Mouse (Mus musculus) cerebral cortex, adult 2 months (tissue): Measurements from ENCODE around the gene Ncoa5.

ENCODE experiments used
- WGBS: fragments of 180-500 bp; shearing (Covaris S2); methylation state at CpG from one replicate; pipeline ENCODE4 v1.1.7; 2018; 5-methylcytosine and 5-hydroxymethylcytosine counted together

The Ncoa5 gene

DNA sequence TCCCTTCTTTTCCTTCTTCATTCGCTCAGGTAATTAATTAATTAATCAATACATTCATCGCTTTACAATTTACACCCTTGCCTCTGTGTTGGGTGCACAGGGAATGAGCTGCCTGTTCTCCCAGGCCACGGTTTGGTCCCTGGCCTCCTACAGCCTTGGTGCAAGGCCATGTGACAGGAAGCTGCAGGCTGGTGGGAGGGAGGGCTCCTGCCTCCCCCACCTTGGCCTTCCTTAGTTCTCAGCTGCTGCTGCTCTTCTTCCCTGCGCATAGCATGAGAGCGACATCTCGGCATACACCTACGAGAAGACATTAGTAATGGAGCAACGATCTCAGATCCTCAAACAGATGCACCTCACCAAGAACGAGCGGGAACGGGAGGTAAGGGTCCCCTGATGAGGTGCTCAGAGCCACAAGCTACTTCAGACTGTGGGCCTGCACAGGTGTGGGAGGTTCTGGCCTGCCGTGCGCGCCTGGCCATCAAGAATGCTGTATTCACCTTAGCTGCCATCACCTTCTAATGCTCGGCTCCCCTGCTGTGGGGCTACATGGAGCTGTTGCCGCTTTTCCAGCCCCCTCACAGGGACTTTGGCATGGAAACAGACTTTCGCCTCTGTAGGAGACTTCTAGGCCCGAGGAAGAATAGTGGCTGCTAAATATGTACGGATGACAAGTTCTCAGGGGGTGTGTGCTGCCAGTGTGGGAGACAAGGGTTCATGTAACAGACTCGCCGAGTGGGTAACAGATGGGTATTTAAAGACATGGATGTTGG lies 39.8 kb downstream of the Ncoa5 start:
- WGBS: 33% methylated on average over 21 of the region's 21 CpGs

DNA sequence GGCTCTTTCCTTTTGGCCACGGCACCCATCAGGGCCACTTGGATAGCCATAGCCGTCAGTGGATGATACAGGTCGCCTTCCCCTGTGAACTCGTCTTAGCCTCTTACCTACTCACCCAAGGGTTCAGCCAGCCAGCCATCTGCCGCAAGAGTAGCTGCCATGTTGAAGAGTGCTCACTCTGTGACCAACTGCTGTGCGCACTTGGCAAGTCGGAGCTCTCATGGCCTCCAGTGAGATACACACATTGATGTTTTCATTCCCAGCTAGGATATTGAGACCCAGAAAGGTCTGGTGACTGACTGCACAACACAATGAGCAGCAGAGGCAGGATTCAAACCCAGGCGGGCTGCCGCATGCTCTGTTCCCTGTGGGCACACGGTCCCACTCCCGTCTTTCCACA lies 40.5 kb downstream of the Ncoa5 start:
- WGBS: 71% methylated on average over 11 of the region's 11 CpGs

DNA sequence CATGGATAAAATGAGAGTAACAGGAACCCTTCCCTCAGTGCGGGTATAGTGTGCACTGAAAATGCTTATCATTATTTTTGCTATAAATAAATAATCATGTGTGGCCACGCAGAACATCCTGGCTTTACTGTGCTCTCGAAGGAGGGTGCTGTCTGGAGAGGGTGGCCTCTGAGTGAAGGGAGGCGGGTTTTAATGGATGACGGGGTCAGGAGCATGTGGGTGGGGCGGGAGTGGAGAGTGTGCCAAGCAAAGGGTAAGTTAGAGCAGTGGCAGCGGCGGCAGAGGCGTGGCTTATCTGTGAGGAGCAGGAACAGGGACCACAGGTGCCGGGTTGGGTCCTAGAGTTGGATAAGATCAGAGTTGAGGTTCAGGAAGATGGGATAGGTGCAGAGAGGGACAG lies 42.9 kb downstream of the Ncoa5 start:
- WGBS: 43% methylated on average over 10 of the region's 10 CpGs

DNA sequence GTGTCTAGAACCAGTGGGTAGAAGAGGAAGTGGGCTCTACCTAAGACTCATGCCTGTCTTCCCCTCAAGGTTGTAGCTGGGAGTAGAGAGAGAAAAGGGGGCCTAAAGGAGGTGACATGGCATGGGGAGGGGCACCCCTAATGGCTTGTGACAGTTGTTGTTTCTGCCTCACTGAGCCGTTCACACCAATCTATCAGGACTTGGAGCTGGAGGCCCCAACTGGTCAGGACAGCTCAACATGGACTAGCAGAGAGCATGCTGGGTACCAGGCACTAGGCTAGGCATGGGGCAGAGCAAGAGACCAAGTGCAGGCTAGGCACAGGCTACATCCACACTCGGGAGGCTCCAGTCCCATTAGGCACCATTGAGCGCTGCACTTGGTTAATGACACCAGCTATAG lies 43.6 kb downstream of the Ncoa5 start:
- 79% methylated on average over 3 of the region's 3 CpGs for WGBS

DNA sequence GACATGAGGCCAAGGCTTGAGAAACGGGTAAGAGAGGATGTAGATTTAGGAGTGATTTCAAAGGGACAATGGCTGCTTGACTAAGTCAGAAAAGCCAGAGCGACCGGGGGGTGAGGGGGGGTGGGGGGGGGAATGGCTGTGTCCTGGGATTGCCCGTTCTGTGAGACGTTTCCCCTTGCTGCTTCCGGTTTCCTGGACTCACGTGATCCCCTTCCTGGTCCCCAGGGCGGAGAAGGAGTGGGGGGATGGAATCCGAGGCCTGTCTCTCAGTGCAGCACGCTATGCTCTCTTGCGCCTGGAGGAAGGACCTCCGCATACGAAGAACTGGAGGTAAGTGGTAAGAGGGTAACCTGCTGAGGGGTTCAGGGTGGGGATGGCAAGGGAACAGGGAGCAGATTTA lies 45.9 kb downstream of the Ncoa5 start:
- WGBS: 58% methylated on average over 13 of the region's 13 CpGs

DNA sequence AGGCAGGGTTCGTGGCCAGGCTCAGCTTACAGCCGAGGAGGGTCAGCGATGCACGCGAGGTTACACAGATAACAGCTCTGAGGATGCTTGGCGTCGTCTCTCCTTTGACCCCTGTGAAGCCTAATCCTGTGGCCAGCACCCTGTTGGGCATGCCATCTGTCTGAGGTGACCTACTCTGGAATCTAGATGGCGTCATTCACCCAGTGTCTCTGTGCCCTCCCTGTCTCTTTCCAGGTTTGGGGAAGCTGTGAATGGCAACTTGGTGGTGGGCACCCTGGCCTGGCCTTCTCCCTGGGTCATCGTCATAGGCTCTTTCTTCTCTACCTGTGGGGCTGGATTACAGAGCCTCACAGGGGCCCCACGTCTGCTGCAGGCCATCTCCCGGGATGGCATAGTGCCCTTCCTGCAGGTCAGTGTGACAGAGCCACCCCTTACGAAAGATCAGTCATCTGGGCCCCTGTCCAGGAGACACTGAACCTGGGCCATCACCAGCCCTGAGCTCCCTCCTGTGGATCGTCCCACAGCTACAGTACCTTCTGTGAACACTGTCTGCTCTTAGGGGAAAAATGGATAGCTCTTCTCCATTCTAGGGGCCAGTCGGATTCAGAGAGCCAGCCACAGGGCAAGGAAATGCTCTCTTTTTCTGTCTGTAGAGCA lies 48.2 kb downstream of the Ncoa5 start:
- 78% methylated on average over 14 of the region's 14 CpGs for WGBS

DNA sequence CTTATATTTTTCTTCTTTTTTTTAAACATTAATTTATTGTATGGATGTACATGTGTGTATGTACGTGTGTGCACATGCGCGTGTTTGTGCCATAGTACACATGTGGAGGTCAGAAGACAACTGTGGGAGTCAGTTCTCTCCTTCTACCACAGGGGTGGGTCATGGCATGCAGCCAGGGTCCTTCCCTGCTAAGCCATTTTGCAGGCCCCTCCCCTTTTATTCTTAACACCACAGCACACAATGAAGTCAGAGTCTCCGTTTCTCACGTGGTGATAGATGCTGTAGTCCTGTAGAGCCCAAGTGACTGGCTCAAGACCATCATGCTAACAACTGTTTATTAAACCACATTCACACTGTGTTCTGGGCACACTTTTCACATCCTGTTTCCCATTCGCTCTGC lies 48.7 kb downstream of the Ncoa5 start:
- 74% methylated on average over 6 of the region's 6 CpGs for WGBS

DNA sequence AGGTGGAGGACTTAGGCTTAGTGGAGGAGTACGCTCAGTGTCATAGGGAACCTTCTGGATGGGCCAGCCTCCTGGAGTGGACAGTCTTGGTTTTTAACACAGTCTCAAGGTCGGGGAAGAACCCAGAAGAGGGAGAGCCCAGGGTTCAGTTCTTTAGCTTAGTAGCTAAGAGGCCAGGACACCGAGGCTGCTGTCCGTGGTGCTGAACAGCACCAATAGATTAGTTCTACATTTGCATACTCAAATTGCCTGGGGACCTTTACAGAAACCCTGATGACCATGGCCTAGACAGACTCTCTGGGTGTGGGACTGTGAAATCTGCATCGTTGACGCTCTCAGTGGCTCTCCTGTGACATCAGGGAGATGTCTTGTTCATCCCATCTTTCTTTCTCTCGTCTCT lies 54.9 kb downstream of the Ncoa5 start:
- 26% methylated on average over 7 of the region's 7 CpGs for WGBS

DNA sequence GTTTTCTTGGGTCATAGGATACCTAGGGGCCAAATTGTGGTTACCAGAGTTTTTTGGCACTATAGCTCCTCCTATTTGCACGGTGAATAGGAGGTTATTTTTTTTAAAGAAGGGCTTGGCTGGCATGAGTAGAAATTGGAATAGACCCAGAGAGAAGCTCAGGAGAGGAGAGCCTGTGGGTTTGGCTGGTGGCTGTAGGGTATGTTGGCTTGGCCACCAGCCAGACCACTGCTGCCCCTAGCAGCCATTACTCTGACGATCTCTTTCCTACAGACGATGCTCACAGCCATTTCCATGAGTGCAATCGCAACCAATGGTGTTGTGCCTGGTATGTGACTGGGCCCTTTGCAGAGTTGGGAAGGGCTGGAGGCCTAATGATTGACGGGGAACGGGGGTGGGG lies 59.1 kb downstream of the Ncoa5 start:
- WGBS: 56% methylated on average over 6 of the region's 6 CpGs

DNA sequence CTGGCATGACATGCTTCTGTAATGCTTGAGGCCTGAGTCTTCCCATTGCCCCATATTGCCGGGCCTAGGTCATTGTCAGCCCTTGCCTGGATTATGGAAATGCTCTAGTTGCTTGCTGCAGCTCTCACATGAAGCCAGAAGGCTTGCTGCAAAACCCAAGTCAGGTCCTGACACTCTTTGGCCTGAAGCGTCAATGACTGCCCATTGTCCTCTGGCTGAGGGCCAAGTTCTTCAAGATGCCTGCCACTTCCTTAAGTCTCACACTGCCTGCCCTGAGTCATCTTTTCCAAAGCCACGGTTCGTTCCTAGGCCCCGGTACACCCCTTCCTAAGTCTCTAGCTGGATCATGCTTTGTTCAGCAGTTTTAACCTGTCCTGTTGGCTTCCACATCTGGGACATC lies 62.0 kb downstream of the Ncoa5 start:
- 42% methylated on average over 5 of the region's 5 CpGs for WGBS

DNA sequence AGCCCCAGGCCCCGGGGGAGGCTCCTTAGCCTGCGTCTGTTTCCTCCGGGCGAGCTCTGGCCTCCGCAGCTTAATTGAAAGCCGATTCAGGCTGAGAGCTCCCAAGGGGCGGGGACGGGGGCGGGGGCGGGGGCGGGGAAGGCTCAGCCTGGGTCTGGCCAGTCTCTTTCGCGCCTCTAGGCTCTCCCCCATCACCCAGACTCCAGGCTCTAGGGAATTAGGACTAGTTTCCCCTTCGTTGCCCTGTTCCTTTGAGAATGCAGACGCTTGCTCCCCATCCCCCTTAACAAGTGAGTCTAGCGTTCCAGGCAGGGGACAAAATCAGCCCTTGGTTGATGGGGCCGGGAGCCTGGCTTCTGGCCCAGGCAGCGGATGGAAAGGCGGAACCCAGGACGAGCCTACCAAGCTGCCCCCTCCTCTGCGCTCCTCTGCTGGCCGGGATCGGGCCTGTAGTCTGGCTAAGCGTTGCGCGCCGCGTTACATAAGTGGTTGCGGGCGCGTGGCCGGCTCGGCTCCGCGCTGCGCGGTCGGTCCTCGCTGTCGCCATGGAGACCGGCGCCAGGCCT lies 64.0 kb downstream of the Ncoa5 start:
- WGBS: under 1% methylated on average over 42 of the region's 42 CpGs

DNA sequence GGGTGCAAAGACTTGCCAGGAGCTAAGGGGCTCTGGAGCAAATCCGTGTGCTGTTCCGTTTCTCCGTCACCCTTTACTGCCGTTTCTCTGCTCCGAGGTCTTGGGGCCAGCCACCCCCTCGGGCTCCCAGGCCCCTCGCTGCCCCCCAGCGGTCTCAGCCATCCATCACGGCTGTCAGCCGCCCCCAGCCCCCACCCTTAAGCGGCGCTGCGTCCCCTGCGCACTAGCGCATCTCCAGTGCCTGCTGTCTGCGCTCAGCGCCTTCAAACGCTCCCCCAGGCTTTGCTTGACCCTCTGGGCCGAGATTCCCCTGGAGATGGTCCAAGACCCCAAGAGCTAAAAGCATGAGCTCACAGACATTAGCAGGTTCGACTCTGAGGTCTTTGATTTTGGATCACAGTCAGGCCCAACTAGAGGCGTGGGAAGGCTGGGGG lies 65.3 kb downstream of the Ncoa5 start:
- 3% methylated on average over 21 of the region's 21 CpGs for WGBS

DNA sequence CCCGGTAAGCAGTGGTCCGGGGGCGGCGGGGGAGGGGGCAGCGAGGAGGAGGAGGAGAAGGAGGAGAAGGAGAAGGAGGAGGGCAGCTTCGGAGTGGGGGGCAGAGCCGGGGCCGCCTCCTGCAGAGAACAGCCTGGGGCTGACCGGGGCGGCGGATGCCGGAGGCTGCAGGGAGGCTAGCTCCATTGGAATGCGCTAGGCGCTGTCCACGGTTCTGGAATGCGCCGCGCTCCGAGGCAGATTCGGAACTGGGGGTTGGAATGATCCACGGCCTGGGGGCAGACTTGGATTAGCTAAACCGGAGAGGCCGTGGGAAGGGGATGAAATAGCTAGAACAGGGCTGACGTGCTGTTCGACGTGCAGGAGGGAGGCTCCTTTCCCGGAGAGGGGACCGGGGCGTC lies 66.2 kb downstream of the Ncoa5 start:
- 1% methylated on average over 29 of the region's 29 CpGs for WGBS

DNA sequence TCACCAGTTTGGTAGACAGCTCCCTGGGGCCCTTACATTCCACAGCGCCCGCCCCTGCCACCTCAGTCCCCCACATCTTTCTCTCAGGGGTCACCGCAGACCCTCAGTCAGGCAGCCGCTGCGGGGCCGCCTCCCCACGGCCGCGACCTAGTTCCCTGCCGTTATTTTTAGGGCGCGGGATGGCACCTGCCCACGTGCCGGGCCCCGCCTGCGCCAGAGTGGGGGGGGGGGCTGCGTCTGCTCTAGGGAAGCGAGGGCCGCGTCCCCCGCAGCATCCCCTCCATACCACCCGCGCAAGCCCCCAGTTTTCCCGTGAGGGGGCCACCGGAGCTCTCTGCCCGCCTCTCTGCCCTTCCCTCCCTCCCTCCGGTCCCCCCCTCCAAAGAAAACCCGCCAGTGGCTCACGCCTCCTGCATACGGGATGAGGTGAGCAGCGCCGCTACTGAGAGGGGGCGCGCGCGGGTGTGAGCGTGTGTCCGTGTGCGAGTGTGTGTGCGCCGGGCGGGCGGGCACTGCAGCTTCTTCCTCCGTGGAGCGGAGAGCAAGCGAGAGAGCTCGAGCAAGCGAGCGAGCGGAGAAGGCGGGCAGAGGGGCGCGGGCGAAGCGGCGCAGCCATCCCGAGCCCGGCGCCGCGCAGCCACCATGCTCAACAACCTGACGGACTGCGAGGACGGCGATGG lies 66.8 kb downstream of the Ncoa5 start:
- 1% methylated on average over 65 of the region's 65 CpGs for WGBS

DNA sequence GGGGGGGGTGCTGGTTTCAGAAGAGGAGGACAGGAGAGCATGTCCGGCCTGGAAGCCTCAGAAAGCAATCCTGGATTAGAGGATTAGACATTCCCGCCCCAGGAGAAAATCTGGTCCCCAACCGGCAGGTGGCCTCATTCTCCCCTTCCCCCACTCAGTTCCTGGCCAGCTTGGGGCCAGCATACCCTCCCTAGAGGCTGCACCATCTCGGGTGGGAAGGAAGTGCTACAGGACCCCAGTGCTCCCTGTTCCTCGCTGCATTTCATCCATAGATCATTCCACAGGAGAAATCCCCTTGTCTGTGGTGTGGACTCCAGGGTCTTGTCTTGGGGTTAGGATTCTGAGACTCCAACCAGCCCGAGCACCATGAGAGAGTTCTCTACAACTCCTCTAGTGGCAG lies 67.5 kb downstream of the Ncoa5 start:
- WGBS: 8% methylated on average over 6 of the region's 6 CpGs

DNA sequence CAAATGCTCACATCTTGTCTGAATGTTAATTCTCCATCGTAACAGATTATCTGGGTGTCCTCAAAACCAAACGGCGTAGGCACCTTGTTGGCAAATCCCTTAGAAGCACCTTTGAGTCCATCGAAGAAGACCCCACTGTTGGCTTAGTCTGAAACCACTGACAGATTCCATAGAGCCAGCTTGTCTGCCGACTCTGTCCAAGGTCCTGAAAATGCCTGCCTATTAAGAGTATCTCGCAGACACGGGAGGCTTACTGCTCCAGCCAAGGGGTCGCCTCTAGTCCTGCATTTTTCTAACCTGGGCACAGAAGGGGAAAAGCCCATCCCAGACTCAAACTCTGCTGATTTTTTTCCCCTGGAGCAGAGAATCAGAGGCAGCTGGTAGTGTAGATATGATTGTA lies 68.3 kb downstream of the Ncoa5 start:
- WGBS: 50% methylated on average over 8 of the region's 8 CpGs

DNA sequence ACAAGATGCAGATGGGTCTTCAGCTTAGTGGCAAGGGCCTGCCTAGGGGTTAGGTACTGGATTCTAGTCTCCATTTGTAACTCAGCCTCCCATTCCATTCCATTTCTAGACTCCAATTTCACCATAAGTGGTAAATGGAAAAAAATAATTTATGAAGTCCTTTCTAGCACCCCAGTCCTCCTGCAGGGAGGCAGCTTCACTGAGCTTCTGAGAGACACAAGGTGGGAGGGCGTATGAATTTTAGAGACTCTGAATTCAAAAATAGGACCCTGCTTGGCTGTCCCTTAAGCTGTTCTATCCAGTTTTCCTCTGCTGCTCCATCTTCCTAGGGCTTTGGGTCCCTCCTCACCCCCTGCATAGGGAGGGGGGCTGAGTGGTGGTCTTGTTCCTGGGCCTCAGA lies 69.7 kb downstream of the Ncoa5 start:
- WGBS: 28% methylated on average over 1 of the region's 1 CpGs

DNA sequence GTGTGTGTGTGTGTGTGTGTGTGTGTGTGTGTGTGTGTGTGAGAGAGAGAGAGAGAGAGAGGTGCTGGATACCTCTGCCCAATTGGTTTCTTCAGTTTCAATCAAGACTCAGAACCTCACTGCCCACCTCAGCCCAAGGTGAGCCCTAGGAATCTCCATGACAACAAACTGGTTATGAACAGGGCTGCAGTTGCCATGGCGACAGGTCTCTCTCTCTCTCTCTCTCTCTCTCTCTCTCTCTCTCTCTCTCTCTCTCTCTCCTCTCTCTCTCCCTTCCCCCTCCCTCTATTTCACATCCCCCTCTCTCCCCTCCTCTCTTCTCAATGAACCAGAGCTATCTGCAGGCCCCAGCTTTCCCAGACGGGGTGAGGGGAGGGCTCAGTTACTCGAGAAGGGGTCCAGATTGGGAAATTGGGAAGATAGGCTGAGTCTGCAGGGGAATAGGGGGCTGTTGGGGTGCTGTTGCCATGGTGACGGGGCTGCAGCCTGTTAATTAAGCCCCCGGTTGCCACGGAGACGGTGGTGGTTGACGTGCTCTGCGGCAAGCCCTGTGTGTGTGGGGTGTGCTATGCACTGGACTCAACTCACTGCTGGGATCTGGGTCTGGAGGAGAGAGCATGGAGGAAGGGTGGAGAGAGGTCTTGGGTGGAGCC lies 70.3 kb downstream of the Ncoa5 start:
- 29% methylated on average over 9 of the region's 9 CpGs for WGBS

DNA sequence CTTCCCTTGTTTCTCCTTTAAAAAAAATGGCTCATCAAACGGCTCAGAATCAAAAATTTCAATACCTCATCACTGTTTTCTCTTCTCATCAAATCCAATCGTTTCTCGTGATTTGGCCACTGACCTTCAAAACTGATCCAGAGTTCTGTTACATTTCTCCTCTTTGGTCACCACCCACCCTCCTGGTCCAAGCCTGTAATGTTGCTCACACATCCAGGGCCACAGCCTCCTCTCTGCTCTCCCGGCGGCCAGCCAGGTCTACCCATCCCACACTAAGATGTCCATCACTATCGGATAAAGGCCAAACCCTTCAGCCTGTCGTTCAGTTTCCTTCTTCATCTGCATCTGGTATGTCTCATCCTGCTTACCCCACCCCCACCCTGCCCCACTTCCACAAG lies 72.5 kb downstream of the Ncoa5 start:
- 21% methylated on average over 7 of the region's 7 CpGs for WGBS

DNA sequence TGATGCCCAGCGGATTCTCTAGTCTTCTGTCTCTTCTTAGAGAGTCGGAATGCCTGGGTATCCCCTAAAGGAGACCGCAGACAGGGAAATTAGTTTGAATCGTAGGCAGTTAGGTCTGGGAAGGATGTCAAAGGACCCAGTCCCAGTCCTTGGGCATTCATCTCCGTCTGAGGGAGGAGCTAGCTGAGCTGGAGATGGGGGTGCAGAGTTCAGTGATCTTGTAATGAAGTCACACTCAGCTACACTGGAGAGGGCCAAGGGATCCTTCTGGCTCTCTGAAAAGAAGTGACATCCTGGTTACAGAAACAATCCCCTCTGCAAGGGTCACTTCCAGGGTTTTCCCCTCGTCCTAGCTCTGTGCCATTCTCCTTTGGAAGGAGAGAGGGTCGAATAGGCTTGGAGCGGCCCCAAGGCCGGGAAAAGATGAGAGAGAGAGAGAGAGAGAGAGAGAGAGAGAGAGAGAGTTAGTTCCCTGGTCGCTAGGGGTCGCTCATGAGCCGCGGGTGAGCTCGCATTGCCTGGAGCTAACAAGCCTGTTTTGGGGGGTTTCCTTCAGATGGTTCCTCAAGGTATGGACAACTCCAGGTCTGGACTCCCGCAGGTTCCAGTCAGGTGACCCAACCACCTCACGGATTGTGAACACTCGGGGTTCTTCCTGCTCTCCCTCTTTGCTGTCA lies 73.0 kb downstream of the Ncoa5 start:
- 4% methylated on average over 17 of the region's 17 CpGs for WGBS

DNA sequence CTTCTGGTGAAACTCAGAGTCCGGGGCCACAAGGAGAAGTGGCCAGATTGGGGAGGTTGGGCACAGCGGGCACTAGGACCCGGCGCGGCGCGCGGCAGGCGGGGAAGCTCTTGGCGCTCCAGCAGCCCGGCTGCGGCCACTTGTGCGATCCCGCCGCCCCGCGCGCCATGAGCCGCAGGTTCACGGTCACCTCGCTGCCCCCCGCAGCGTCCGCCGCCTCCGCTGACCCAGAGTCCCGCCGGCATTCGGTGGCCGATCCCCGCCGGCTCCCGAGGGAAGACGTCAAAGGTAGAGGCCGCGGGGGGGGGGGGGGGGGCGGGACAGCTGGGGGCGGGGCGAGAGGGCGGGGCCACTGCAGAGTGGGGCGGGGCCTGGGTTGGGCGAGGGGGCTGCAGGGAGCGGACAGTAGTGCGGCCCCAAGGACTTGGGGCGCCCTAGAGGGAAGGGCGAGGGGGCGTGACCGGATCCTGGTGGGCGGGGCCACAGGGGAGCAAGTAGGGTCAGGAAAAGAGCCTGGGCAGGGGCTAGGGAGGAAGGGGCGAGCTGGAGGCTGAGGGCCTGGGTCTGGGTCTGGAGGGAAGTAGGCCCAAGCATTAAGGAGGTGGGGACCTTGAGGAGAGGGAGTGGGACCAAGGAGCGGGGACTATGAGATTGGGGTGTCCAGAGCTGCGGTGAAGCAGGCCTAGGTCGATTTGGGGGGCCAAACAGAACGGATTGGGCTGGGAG lies 73.8 kb downstream of the Ncoa5 start, which contains the start of gene Slc12a5:
Slc12a5 (plus strand) TSS at position 87 of the 726 bp plus-strand sequence.
- WGBS: 1% methylated on average over 47 of the region's 54 CpGs
